Mouse (Mus musculus): ENCODE data around the gene Fam120a.

GRCm38 (mm10) chr13:48850771-48851170 is 117.0 kb downstream of the Fam120a start:
- TF ChIP-seq CTCF (IDR thresholded peaks at IDR 0.05; ENCODE audit: control insufficient read depth, insufficient read depth, insufficient read length) (no peak), MYOD1 (IDR thresholded peaks at IDR 0.05; ENCODE audit: control insufficient read depth, insufficient read length, low read depth) (no peak)

Data from C2C12 (cell line).